Mouse (Mus musculus) neural tube, embryonic 11.5 days (tissue): ENCODE results near the gene Capzb. TPM values are rescaled to one million over a fixed set of nuclear protein-coding genes. Genes with fewer than 3 reads are reported as not detected.

Source experiments
- ATAC-seq: fragments of 200-750 bp; cut with Nextera tagmentation; 2 replicates; pipeline ENCODE4 v1.8.0; 2017; ENCODE audit warnings: moderate number of reproducible peaks, mild to moderate bottlenecking, moderate TSS enrichment, moderate library complexity; ENCODE audit not compliant: insufficient read depth, low FRiP score, low TSS enrichment
- DNase-seq: peaks from one replicate; pipeline ENCODE4 v3.0.0-alpha.2; 2015; ENCODE audit warnings: low spot score
- H3K27ac ChIP-seq: fragments of 300-500 bp; sonication (generic); 2 replicates; pipeline ENCODE4 v1.5.1; 2014; ENCODE audit warnings: low read depth, mild to moderate bottlenecking, low read length
- H3K27me3 ChIP-seq: fragments of 300-500 bp; sonication (generic); 2 replicates; pipeline ENCODE4 v1.6.1; 2014; ENCODE audit warnings: mild to moderate bottlenecking, low read length, mixed read lengths; ENCODE audit not compliant: control insufficient read depth, insufficient read depth
- H3K36me3 ChIP-seq: fragments of 300-500 bp; sonication (generic); 2 replicates; pipeline ENCODE4 v1.6.1; 2014; ENCODE audit warnings: mild to moderate bottlenecking, low read length, moderate library complexity, mixed read lengths; ENCODE audit not compliant: control insufficient read depth, insufficient read depth
- H3K4me1 ChIP-seq: fragments of 300-500 bp; sonication (generic); 2 replicates; pipeline ENCODE4 v1.6.1; 2014; ENCODE audit warnings: low read length, mixed read lengths; ENCODE audit not compliant: control insufficient read depth, insufficient read depth
- H3K4me2 ChIP-seq: fragments of 300-500 bp; sonication (generic); 2 replicates; pipeline ENCODE4 v1.6.1; 2014; ENCODE audit warnings: low read depth, mild to moderate bottlenecking, moderate library complexity
- H3K4me3 ChIP-seq: fragments of 300-500 bp; sonication (generic); 2 replicates; pipeline ENCODE4 v1.5.1; 2014; ENCODE audit warnings: low read depth, low read length
- H3K9ac ChIP-seq: fragments of 300-500 bp; sonication (generic); 2 replicates; pipeline ENCODE4 v1.6.1; 2014; ENCODE audit warnings: mild to moderate bottlenecking, low read length
- H3K9me3 ChIP-seq: fragments of 300-500 bp; sonication (generic); 2 replicates; pipeline ENCODE4 v1.6.1; 2016; ENCODE audit warnings: low read length; ENCODE audit not compliant: control insufficient read depth
- WGBS: fragments of 180-500 bp; shearing (Covaris S2); extraction: QIAGEN DNeasy Blood & Tissue Kit; methylation state at CpG from one replicate; pipeline ENCODE4 v1.1.7; 2014; 5-methylcytosine and 5-hydroxymethylcytosine counted together
- microRNA-seq: library from miRNA; unstranded; fragments of <30 nt; microRNA quantifications from one replicate; pipeline ENCODE4, GENCODE M21; 2016
- polyA plus RNA-seq: library from polyadenylated mRNA; unstranded; fragments of >200 nt; fragmentation: Nextera tagmentation; extraction: Ambion mirVana; gene quantifications from 2 replicates; pipeline ENCODE4 v1.2.1, GENCODE M21; 2014

Gene Capzb
- polyA plus RNA-seq, 1 experiment from 2014 or later: 269 TPM

- Histone ChIP-seq H3K4me3 (no peak overlapping the region), H3K4me2 (no peak overlapping the region), H3K9ac (no peak overlapping the region), H3K27me3 (no peaks in the 10 kb centered on the region), H3K27ac (no peak overlapping the region), H3K4me1 (no peaks in the 10 kb centered on the region), H3K9me3 (no peaks in the 10 kb centered on the region), H3K36me3 (no peaks in the 10 kb centered on the region)
- WGBS: 84% methylated on average over 4 of the region's 4 CpGs
- no peak for DNase-seq
- no peak for ATAC-seq
Observed at GRCm38 (mm10) chr4:139340835-139341234, 148.1 kb downstream of the Capzb start.

Small RNAs within 50 kb of the gene (microRNA-seq; reads per million reads assigned to microRNA genes)
- gene Gm24245: 0.78 reads per million
- gene Gm25732: not detected

Other genes with a start within 250 kb of the Capzb start
- not detected in 2 replicates for gene Rnf186, start 225.8 kb upstream of the Capzb start, polyA plus RNA-seq
- gene Tmco4, start 220.0 kb upstream of the Capzb start, polyA plus RNA-seq: 0.78 and 1.7 TPM in 2 replicates
- gene Htr6, start 117.3 kb upstream of the Capzb start, polyA plus RNA-seq: 0.11 TPM in 1 of 2 replicates, not detected in the other
- 22.0 and 22.8 TPM in 2 replicates for gene Nbl1, start 99.9 kb upstream of the Capzb start, polyA plus RNA-seq
- gene Minos1, start 61.8 kb upstream of the Capzb start, polyA plus RNA-seq: 397 and 410 TPM in 2 replicates
- gene Pqlc2, start 117.8 kb downstream of the Capzb start, polyA plus RNA-seq: 12.8 and 13.2 TPM in 2 replicates
- 73.1 and 73.8 TPM in 2 replicates for gene Akr7a5, start 117.8 kb downstream of the Capzb start, polyA plus RNA-seq
- gene Mrto4, start 159.7 kb downstream of the Capzb start, polyA plus RNA-seq: 125 and 128 TPM in 2 replicates
- gene Emc1, start 159.7 kb downstream of the Capzb start, polyA plus RNA-seq: 24.3 and 26.0 TPM in 2 replicates
- gene Ubr4, start 159.7 kb downstream of the Capzb start, polyA plus RNA-seq: 84.7 and 92.1 TPM in 2 replicates